9 mouse cellular contexts compared by ENCODE assay signal in the genomic region with DNA sequence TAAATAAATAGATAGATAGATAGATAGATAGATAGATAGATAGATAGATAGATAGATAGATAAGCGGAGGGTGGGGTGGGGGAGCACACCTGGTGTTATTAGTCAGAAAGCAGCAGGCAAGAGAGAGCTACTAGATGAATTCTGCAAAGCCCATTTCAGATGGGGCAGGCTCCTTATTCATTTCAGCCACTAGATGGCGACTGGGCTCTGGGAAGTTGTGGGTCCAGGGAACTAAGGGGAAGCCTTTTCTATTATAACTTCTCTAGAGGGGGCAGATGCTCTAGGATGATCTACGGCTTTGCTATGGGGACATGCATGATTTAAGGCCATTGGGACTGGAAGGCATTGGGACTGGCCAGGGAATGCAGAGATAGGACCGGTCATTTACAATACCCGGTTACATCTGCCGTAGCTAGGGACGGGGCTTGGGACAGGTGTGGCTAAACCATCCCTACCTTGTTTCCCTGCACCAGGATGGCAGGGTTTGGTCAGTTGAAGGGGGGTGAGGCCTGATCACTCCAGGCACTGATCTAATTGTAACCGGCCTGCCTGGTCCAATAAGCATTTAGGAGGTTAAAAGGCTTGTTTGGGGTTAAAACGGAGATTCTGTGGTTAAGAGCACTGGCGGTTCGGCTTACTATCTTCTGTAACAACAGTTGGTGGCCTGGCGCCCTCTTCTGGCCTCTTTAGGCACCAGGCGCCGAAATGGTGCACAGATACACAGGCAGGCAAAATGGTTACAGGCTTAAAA. TPM values are rescaled to one million over a fixed set of nuclear protein-coding genes. Genes with fewer than 3 reads are reported as not detected.
DNase-seq lines count a peak whose midpoint lies in the region; ATAC-seq and TF ChIP-seq lines count a peak whose summit lies in the region.
"Had no signal": no experiment of that assay in that cellular context is flagged by ENCODE, and none has a peak within 500 bp of the region (broad histone marks: within the 10 kb centered on the region; RNA-seq: fewer than 3 reads in every experiment).

No protein-coding gene starts in this region.

- DNase-seq in frontal cortex, postnatal 25 days (ENCODE audit: low spot score in 2 of 2): no peak
- peak; percentile 87 for DNase-seq in R1 (ENCODE audit: low read depth, low spot score)
- DNase-seq in kidney, postnatal 0 days (ENCODE audit: low spot score): peak; percentile 86
- DNase-seq in lung, postnatal 14 days: peak; percentile 73
- DNase-seq in retina, postnatal 7 days (ENCODE audit: low read depth, low spot score): peak; percentile 53

- TF ChIP-seq CTCF in kidney, postnatal 0 days (IDR thresholded peaks at IDR 0.05; ENCODE audit: low read depth): peak; percentile 84

- no peaks in the 10 kb centered on the region for H3K9me3 ChIP-seq in heart, embryonic 11.5 days (replicated peaks; ENCODE audit: control insufficient read depth, low read length)
- H3K9me3 ChIP-seq in kidney, postnatal 0 days (replicated peaks; ENCODE audit: low read length): no peaks in the 10 kb centered on the region

- H3K27ac ChIP-seq in heart, embryonic 11.5 days (ENCODE audit: low read depth, low read length): no peak overlapping the region
- no peak overlapping the region for H3K27ac ChIP-seq in kidney, postnatal 0 days

- H3K27me3 ChIP-seq in heart, embryonic 11.5 days (ENCODE audit: control insufficient read depth, insufficient read depth, low read length): peaks cover 13% of the 10 kb centered on the region
- no peaks in the 10 kb centered on the region for H3K27me3 ChIP-seq in kidney, postnatal 0 days (ENCODE audit: insufficient read depth, low read length)

- H3K4me3 ChIP-seq in heart, embryonic 11.5 days (ENCODE audit: low read depth, low read length): no peak overlapping the region
- 0 out of 2 replicates have a peak overlapping the region, but pooled peaks have one; percentile 11 for H3K4me3 ChIP-seq in kidney, postnatal 0 days (replicated peaks; ENCODE audit: low read depth, low read length)

- no peaks in the 10 kb centered on the region for H3K4me1 ChIP-seq in heart, embryonic 11.5 days (ENCODE audit: control insufficient read depth, insufficient read depth, low read length)
- no peaks in the 10 kb centered on the region for H3K4me1 ChIP-seq in kidney, postnatal 0 days (replicated peaks; ENCODE audit: insufficient read depth, low read length)

- H3K9ac ChIP-seq in heart, embryonic 11.5 days (ENCODE audit: low read depth, low read length): no peak overlapping the region
- no peak overlapping the region for H3K9ac ChIP-seq in kidney, postnatal 0 days (ENCODE audit: low read depth, low read length)

- H3K4me2 ChIP-seq in heart, embryonic 11.5 days: peak overlapping the region; percentile 31
- peak overlapping the region; percentile 38 for H3K4me2 ChIP-seq in kidney, postnatal 0 days (ENCODE audit: low read length)

- peak; percentile 75 for ATAC-seq in frontal cortex, adult (ENCODE audit: low TSS enrichment)
- ATAC-seq in common myeloid progenitor, adult 5-6 weeks (replicated peaks; ENCODE audit: low read depth, poor library complexity, severe bottlenecking): peak; percentile 78
- no peak for ATAC-seq in heart, embryonic 11.5 days (replicated peaks; ENCODE audit: insufficient number of reproducible peaks, low FRiP score, low TSS enrichment)
- 0 out of 2 replicates have a peak, but pooled peaks have one; percentile 53 for ATAC-seq in kidney, postnatal 0 days (replicated peaks; ENCODE audit: low FRiP score, low read depth)

- no peaks in the 10 kb centered on the region for H3K36me3 ChIP-seq in heart, embryonic 11.5 days (ENCODE audit: control insufficient read depth, insufficient read depth, low read length)
- H3K36me3 ChIP-seq in kidney, postnatal 0 days (ENCODE audit: insufficient read depth, low read length): no peaks in the 10 kb centered on the region

- WGBS in heart, embryonic 11.5 days (ENCODE audit: insufficient replicate concordance): 12% methylated on average over 14 of the region's 14 CpGs
- 14% methylated on average over 14 of the region's 14 CpGs for WGBS in kidney, postnatal 0 days

RNA-seq across cellular contexts. Expression of a gene that starts 7.2 kb away (rescaled TPM):
- total RNA-seq in common myeloid progenitor, adult 5-6 weeks (2017): not detected in 2 replicates
- polyA plus RNA-seq in heart, embryonic 11.5 days (2014; fragmentation: Nextera tagmentation; extraction: Ambion mirVana): 0.13 and 0.15 TPM in 2 replicates
- polyA plus RNA-seq in kidney, postnatal 0 days (2015; fragmentation: Nextera tagmentation; extraction: Ambion mirVana): 0.09 and 0.14 TPM in 2 replicates
- polyA plus RNA-seq: stomach, embryonic 14.5 days had no signal

RNA-seq across cellular contexts. Expression of a gene that starts 45.9 kb away (rescaled TPM):
- total RNA-seq in common myeloid progenitor, adult 5-6 weeks (2017): 152 and 159 TPM in 2 replicates
- polyA plus RNA-seq in heart, embryonic 11.5 days (2014; fragmentation: Nextera tagmentation; extraction: Ambion mirVana): 158 and 160 TPM in 2 replicates
- polyA plus RNA-seq in kidney, postnatal 0 days (2015; fragmentation: Nextera tagmentation; extraction: Ambion mirVana): 111 and 121 TPM in 2 replicates

Comparison
In these comparisons a context has a peak if more than half of its experiments do, and no peak if none do; other contexts are left out.
1. DNase-seq: peak in R1 (single experiment), kidney, postnatal 0 days (single experiment), lung, postnatal 14 days (single experiment) and retina, postnatal 7 days (single experiment); none in frontal cortex, postnatal 25 days (0 of 2).